Mouse (Mus musculus): Measurements from ENCODE around the gene Sec14l2. TPM values are rescaled to one million over a fixed set of nuclear protein-coding genes. Genes with fewer than 3 reads are reported as not detected.
A peak's percentile ranks its signal among the peaks of the same experiment; 100 is the strongest.

The Sec14l2 gene
- polyA plus RNA-seq, 1 experiment from 2014 or later, result 1.3 TPM

DNA sequence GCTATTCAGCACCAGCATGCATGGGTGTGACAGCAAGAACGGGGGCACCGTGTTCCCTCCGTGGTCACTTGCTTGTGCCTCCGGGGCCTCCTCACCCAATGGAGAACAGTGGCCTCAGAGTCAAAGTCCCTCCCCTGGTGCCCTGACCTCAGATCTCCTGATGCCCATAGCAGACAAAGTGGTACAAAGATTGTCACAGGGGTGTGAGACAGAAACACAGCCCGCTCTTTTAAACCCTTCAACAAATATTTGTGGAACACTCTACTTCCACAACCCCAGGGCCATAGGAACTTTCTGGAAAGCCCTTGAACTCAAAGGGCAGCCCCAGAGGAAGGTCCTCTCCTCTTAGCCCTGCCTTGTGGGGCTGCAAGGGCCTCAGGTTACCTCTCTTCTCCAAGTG lies 989 bp downstream of the Sec14l2 start:
- DNase-seq (ENCODE audit: low spot score), result no peak
- Histone ChIP-seq H3K4me3 (ENCODE audit: low read depth, low read length) (no peak overlapping the region), H3K4me2 (ENCODE audit: low read depth, low read length) (no peak overlapping the region), H3K27me3 (ENCODE audit: control insufficient read depth, insufficient read depth, low read length) (no peaks in the 10 kb centered on the region; the same call in 1 of the 2 replicates), H3K27ac (replicated peaks; ENCODE audit: low read depth, low read length) (no peak overlapping the region), H3K9ac (replicated peaks; ENCODE audit: low read length) (no peak overlapping the region), H3K36me3 (replicated peaks; ENCODE audit: control insufficient read depth, insufficient read depth, low read depth, low read length) (no peaks in the 10 kb centered on the region), H3K9me3 (replicated peaks; ENCODE audit: control insufficient read depth, low read length) (no peaks in the 10 kb centered on the region), H3K4me1 (ENCODE audit: control insufficient read depth, insufficient read depth, low read length) (no peaks in the 10 kb centered on the region)
- 85% methylated on average over 5 of the region's 5 CpGs for WGBS
- ATAC-seq (replicated peaks; ENCODE audit: insufficient number of reproducible peaks, low FRiP score, low TSS enrichment, low read depth), result no peak

DNA sequence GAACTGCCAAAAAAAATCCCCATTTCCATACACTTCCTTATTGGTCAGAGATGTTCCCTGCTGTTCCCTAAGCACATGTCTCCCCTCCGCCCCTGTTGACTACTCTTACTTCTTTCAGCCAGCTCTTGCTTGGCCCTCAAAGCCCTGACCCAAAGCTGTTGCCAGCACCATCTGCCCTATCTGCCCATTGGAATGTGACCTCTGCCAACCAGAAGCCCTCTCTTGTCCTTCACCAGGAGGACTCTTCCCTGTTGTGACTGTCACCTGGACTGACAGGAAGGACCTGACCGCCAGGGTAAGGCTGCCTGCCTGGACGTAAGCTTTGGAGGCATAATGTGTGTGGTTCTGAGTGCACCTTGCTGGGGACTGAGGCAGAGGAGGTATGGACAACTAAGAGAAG lies 1.5 kb downstream of the Sec14l2 start:
- DNase-seq (ENCODE audit: low spot score) (no peak), ATAC-seq (replicated peaks; ENCODE audit: insufficient number of reproducible peaks, low FRiP score, low TSS enrichment, low read depth) (no peak)
- no peaks in the 10 kb centered on the region for H3K36me3 ChIP-seq (replicated peaks; ENCODE audit: control insufficient read depth, insufficient read depth, low read depth, low read length)
- H3K27ac ChIP-seq (replicated peaks; ENCODE audit: low read depth, low read length), result no peak overlapping the region
- no peaks in the 10 kb centered on the region for H3K9me3 ChIP-seq (replicated peaks; ENCODE audit: control insufficient read depth, low read length)
- no peak overlapping the region for H3K4me2 ChIP-seq (ENCODE audit: low read depth, low read length)
- H3K9ac ChIP-seq (replicated peaks; ENCODE audit: low read length), result no peak overlapping the region
- 84% methylated on average over 3 of the region's 3 CpGs for WGBS
- no peaks in the 10 kb centered on the region for H3K4me1 ChIP-seq (ENCODE audit: control insufficient read depth, insufficient read depth, low read length)
- no peaks in the 10 kb centered on the region; the same call in 1 of the 2 replicates for H3K27me3 ChIP-seq (ENCODE audit: control insufficient read depth, insufficient read depth, low read length)
- H3K4me3 ChIP-seq (ENCODE audit: low read depth, low read length), result no peak overlapping the region

DNA sequence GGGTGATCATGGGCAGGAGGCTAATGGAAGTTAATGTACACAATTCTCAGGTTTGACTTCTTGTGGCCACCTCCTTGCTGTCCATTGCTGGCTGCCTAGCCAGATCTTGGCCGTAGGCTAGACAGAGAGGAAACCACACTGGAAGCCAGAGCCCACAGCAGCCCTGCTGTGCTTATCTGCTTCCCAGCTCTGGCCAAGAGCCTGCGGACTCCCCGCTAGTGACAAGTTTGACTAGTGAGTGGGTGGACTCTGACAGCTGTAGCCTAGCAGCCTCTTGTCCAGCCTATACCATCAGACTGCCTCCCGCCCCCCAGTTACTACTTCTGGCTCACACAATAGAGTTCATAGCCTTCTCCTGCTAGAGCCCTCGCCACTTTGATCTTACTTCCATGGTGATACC lies 3.6 kb downstream of the Sec14l2 start:
- no peak overlapping the region for H3K4me3 ChIP-seq (ENCODE audit: low read depth, low read length)
- no peaks in the 10 kb centered on the region for H3K36me3 ChIP-seq (replicated peaks; ENCODE audit: control insufficient read depth, insufficient read depth, low read depth, low read length)
- no peak overlapping the region for H3K4me2 ChIP-seq (ENCODE audit: low read depth, low read length)
- no peaks in the 10 kb centered on the region; the same call in 1 of the 2 replicates for H3K27me3 ChIP-seq (ENCODE audit: control insufficient read depth, insufficient read depth, low read length)
- no peak overlapping the region for H3K9ac ChIP-seq (replicated peaks; ENCODE audit: low read length)
- WGBS, result 79% methylated on average over 5 of the region's 5 CpGs
- no peak for ATAC-seq (replicated peaks; ENCODE audit: insufficient number of reproducible peaks, low FRiP score, low TSS enrichment, low read depth)
- no peak for DNase-seq (ENCODE audit: low spot score)
- no peaks in the 10 kb centered on the region for H3K4me1 ChIP-seq (ENCODE audit: control insufficient read depth, insufficient read depth, low read length)
- H3K27ac ChIP-seq (replicated peaks; ENCODE audit: low read depth, low read length), result no peak overlapping the region
- no peaks in the 10 kb centered on the region for H3K9me3 ChIP-seq (replicated peaks; ENCODE audit: control insufficient read depth, low read length)

DNA sequence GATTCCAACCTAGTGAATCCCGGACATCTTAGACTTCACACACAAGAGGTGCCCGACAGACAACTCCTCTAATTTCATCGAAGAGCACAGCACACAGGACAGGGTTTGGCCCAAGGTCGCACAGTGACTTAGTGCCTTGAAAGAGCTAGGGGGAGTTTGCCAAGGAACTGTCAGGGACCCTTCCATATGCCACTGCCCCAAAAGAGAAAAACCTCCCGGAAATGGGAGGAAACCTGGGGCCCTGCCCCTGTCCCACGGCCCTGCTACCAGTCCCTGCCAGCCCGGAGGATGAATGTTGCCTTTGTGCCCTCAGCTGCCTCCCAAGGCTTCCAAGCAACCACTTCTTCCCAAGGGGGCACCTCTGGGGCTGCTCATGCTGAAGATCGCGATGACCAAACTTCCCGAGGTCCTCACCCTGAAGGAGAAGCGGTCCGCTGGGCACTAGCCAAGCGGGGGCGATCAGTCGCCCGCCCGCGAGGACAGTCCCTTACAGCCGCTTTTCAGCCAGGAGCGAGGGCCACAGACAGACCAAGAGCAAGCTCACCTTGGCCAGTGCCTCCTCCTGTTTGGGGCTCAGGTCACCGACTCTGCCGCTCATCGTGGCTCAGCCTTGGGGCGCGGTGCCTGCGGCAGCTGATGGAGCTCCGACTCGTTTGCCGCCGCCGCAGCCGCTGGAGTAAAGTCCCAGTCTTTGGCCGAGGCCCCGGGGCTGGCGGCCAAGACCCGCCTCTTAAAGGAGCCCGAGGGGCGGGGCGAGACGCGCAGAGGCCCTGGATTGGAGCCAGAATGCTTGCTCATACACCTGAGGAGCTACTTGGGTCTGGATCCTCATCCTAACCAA lies 4.9 kb downstream of the Sec14l2 start:
- no peaks in the 10 kb centered on the region for H3K9me3 ChIP-seq (replicated peaks; ENCODE audit: control insufficient read depth, low read length)
- no peak overlapping the region for H3K27ac ChIP-seq (replicated peaks; ENCODE audit: low read depth, low read length)
- H3K4me1 ChIP-seq (ENCODE audit: control insufficient read depth, insufficient read depth, low read length), result no peaks in the 10 kb centered on the region
- peak; percentile 79 for DNase-seq (ENCODE audit: low spot score)
- H3K27me3 ChIP-seq (ENCODE audit: control insufficient read depth, insufficient read depth, low read length), result no peaks in the 10 kb centered on the region; the same call in 1 of the 2 replicates
- peak overlapping the region; percentile 51 for H3K9ac ChIP-seq (replicated peaks; ENCODE audit: low read length)
- WGBS, result 3% methylated on average over 41 of the region's 41 CpGs
- H3K4me2 ChIP-seq (ENCODE audit: low read depth, low read length), result peak overlapping the region; percentile 83
- ATAC-seq (replicated peaks; ENCODE audit: insufficient number of reproducible peaks, low FRiP score, low TSS enrichment, low read depth), result peak; percentile 64; the same call in 1 of the 2 replicates
- H3K36me3 ChIP-seq (replicated peaks; ENCODE audit: control insufficient read depth, insufficient read depth, low read depth, low read length), result no peaks in the 10 kb centered on the region
- peak overlapping the region; percentile 58 for H3K4me3 ChIP-seq (ENCODE audit: low read depth, low read length)

DNA sequence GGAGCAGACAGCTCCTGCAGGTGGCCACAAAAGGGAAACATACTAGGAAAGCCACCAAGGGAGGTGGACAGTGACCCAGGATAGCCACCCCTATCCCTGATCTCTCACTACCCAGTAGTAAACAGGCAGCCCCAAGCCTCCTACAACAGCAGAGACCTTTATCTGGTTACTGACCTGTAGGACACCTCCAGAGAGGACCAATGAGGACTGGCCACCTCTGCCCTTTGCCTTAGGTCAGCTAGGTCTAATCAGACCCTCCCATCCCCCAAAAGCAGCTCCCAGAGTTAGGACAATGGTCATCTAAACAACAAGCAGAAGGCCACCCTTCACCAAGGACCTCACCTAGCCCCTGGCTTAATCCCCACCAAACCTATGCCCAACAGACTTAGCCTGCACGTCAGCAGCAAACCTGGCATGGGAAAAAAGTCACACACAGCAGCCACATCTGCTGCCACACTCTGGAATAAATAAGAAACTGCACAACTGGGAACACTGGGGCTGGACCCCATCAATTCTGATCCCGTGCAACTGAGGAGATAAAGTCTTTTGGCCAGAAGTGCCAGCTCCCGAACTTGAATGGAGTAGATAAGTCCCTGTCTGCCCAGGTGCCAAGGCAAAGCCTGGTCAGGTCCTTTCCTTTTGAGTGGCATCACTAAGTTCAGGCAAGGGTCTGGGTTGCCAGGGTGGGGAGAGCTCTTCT lies 5.7 kb downstream of the Sec14l2 start:
- peak; percentile 25 for DNase-seq (ENCODE audit: low spot score)
- Histone ChIP-seq H3K36me3 (replicated peaks; ENCODE audit: control insufficient read depth, insufficient read depth, low read depth, low read length) (no peaks in the 10 kb centered on the region), H3K9me3 (replicated peaks; ENCODE audit: control insufficient read depth, low read length) (no peaks in the 10 kb centered on the region), H3K4me2 (ENCODE audit: low read depth, low read length) (peak overlapping the region; percentile 83), H3K27me3 (ENCODE audit: control insufficient read depth, insufficient read depth, low read length) (no peaks in the 10 kb centered on the region; the same call in 1 of the 2 replicates), H3K27ac (replicated peaks; ENCODE audit: low read depth, low read length) (no peak overlapping the region), H3K4me3 (ENCODE audit: low read depth, low read length) (peak overlapping the region; percentile 58), H3K9ac (replicated peaks; ENCODE audit: low read length) (no peak overlapping the region; the same call in 1 of the 2 replicates), H3K4me1 (ENCODE audit: control insufficient read depth, insufficient read depth, low read length) (no peaks in the 10 kb centered on the region)
- WGBS, result 31% methylated on average over 3 of the region's 3 CpGs
- ATAC-seq (replicated peaks; ENCODE audit: insufficient number of reproducible peaks, low FRiP score, low TSS enrichment, low read depth), result no peak

DNA sequence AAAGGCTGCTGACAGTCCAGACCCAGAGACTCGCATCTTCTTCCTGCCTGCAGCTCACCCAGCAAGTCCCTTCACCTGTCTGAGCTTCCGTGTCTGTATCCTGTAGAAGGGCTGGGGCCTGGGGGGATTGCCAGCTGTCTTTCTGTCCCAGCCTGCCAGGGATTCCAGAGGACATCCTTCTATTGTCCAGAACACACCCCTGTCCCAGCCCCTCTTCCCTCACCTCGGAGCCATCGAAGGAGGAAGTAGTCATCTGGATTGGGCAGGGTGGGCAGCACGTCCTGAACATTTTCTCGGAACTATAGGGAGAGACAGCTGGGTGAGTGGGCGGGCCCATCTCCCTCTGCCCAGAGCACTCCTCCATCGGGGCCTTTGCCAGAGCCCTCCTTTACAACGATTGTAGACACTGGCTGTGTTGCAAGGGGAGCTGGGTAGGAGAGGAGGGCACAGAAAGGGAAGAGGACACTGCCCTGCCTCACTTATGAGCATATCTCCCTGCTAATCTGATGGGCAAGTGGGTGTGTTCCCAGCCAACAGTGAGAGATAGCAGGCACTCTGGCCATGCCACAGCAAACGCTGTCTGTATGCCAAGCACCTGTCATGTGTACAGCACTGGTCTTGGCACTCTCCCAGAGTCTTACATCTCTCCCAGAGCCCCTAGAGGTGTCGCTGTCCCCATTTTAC lies 6.6 kb downstream of the Sec14l2 start:
- H3K36me3 ChIP-seq (replicated peaks; ENCODE audit: control insufficient read depth, insufficient read depth, low read depth, low read length), result no peaks in the 10 kb centered on the region
- ATAC-seq (replicated peaks; ENCODE audit: insufficient number of reproducible peaks, low FRiP score, low TSS enrichment, low read depth), result no peak
- no peak overlapping the region for H3K4me3 ChIP-seq (ENCODE audit: low read depth, low read length)
- H3K27me3 ChIP-seq (ENCODE audit: control insufficient read depth, insufficient read depth, low read length), result no peaks in the 10 kb centered on the region; the same call in 1 of the 2 replicates
- 64% methylated on average over 11 of the region's 11 CpGs for WGBS
- no peak overlapping the region for H3K27ac ChIP-seq (replicated peaks; ENCODE audit: low read depth, low read length)
- no peak for DNase-seq (ENCODE audit: low spot score)
- H3K9ac ChIP-seq (replicated peaks; ENCODE audit: low read length), result no peak overlapping the region
- no peak overlapping the region for H3K4me2 ChIP-seq (ENCODE audit: low read depth, low read length)
- no peaks in the 10 kb centered on the region for H3K9me3 ChIP-seq (replicated peaks; ENCODE audit: control insufficient read depth, low read length)
- no peaks in the 10 kb centered on the region for H3K4me1 ChIP-seq (ENCODE audit: control insufficient read depth, insufficient read depth, low read length)

DNA sequence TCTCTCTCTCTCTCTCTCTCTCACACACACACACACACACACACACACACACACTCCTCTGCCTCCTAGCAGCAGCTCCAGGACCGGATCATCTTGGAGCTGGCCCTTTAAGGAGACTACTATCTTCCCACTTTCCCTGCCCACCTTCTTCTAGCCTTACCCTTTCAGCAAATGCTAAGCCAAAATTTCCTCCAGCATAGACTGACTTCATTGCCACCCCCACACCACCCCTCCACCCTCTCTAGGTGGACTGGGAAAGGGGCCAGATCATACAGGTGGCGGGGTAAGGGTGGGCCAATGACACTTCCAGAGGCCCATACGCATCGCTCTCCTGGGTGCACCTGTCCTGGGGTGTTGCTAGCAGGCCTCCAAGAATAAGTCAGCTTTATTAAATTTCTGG lies 7.8 kb downstream of the Sec14l2 start:
- no peak overlapping the region for H3K4me3 ChIP-seq (ENCODE audit: low read depth, low read length)
- no peaks in the 10 kb centered on the region; the same call in 1 of the 2 replicates for H3K27me3 ChIP-seq (ENCODE audit: control insufficient read depth, insufficient read depth, low read length)
- H3K36me3 ChIP-seq (replicated peaks; ENCODE audit: control insufficient read depth, insufficient read depth, low read depth, low read length), result no peaks in the 10 kb centered on the region
- ATAC-seq (replicated peaks; ENCODE audit: insufficient number of reproducible peaks, low FRiP score, low TSS enrichment, low read depth), result no peak
- DNase-seq (ENCODE audit: low spot score), result no peak
- H3K9ac ChIP-seq (replicated peaks; ENCODE audit: low read length), result no peak overlapping the region
- no peaks in the 10 kb centered on the region for H3K4me1 ChIP-seq (ENCODE audit: control insufficient read depth, insufficient read depth, low read length)
- H3K4me2 ChIP-seq (ENCODE audit: low read depth, low read length), result no peak overlapping the region
- 89% methylated on average over 4 of the region's 4 CpGs for WGBS
- H3K9me3 ChIP-seq (replicated peaks; ENCODE audit: control insufficient read depth, low read length), result no peaks in the 10 kb centered on the region
- no peak overlapping the region for H3K27ac ChIP-seq (replicated peaks; ENCODE audit: low read depth, low read length)
